Mouse (Mus musculus) megakaryocyte, embryonic 14.5 days (primary cell): Measurements from ENCODE around the gene Zfand4. TPM values are rescaled to one million over a fixed set of nuclear protein-coding genes. Genes with fewer than 3 reads are reported as not detected.
A peak's percentile ranks its signal among the peaks of the same experiment; 100 is the strongest.

Experiments
- H3K27me3 ChIP-seq: replicated peaks from 2 replicates; pipeline ENCODE3; 2012; ENCODE audit warnings: inconsistent platforms
- H3K36me3 ChIP-seq: replicated peaks from 2 replicates; pipeline ENCODE3; 2012; ENCODE audit warnings: low read length, inconsistent platforms, mixed read lengths
- H3K4me1 ChIP-seq: 2 replicates; pipeline ENCODE4 v1.6.1; 2012; ENCODE audit warnings: inconsistent platforms
- H3K4me3 ChIP-seq: replicated peaks from 2 replicates; pipeline ENCODE3; 2012; ENCODE audit warnings: moderate library complexity, mild to moderate bottlenecking, inconsistent platforms
- H3K9me3 ChIP-seq: 2 replicates; pipeline ENCODE4 v1.6.1; 2012; ENCODE audit warnings: inconsistent platforms
- FLI1 ChIP-seq: IDR thresholded peaks from 2 replicates; pipeline ENCODE4 v1.6.1; 2012; ENCODE audit warnings: low read length, inconsistent platforms, mixed read lengths
- GATA1 ChIP-seq: IDR thresholded peaks from 3 replicates; pipeline ENCODE4 v1.6.1; 2012; ENCODE audit warnings: mixed read lengths, low read length, inconsistent platforms, borderline replicate concordance
- polyA plus RNA-seq: library from polyadenylated mRNA; stranded (reverse); fragments of >175 nt; gene quantifications from 2 replicates; pipeline ENCODE4 v1.2.3, GENCODE M21; 2012; ENCODE audit warnings: low replicate concordance; ENCODE audit not compliant: insufficient read depth

The Zfand4 gene
- polyA plus RNA-seq, 1 experiment, result 1.3 TPM

- H3K36me3 ChIP-seq, result peaks cover 21% of the 10 kb centered on the region
- no peak overlapping the region for H3K4me3 ChIP-seq
- TF ChIP-seq FLI1, result no peak
- no peak for TF ChIP-seq GATA1
- no peaks in the 10 kb centered on the region for H3K9me3 ChIP-seq
- H3K4me1 ChIP-seq, result peaks cover 33% of the 10 kb centered on the region
- no peaks in the 10 kb centered on the region for H3K27me3 ChIP-seq
These were observed 103.9 kb downstream of the Zfand4 start for GRCm38 (mm10) chr6:116367971-116368370.

- Histone ChIP-seq H3K9me3 (no peaks in the 10 kb centered on the region), H3K36me3 (peaks cover 17% of the 10 kb centered on the region), H3K4me1 (peaks cover 49% of the 10 kb centered on the region), H3K27me3 (no peaks in the 10 kb centered on the region), H3K4me3 (no peak overlapping the region)
- TF ChIP-seq FLI1 (no peak), GATA1 (no peak)
These were observed 105.8 kb downstream of the Zfand4 start for GRCm38 (mm10) chr6:116369811-116370210.

- no peaks in the 10 kb centered on the region for H3K27me3 ChIP-seq
- H3K4me1 ChIP-seq, result peaks cover 54% of the 10 kb centered on the region
- peak overlapping the region; percentile 42 for H3K4me3 ChIP-seq
- H3K36me3 ChIP-seq, result peaks cover 17% of the 10 kb centered on the region
- no peaks in the 10 kb centered on the region for H3K9me3 ChIP-seq
- TF ChIP-seq GATA1 (no peak), FLI1 (no peak)
These were observed 106.4 kb downstream of the Zfand4 start for GRCm38 (mm10) chr6:116370216-116370976.

- TF ChIP-seq FLI1, result no peak
- TF ChIP-seq GATA1, result no peak
- Histone ChIP-seq H3K4me3 (no peak overlapping the region), H3K27me3 (no peaks in the 10 kb centered on the region), H3K4me1 (peaks cover 57% of the 10 kb centered on the region), H3K36me3 (peaks cover 17% of the 10 kb centered on the region), H3K9me3 (no peaks in the 10 kb centered on the region)
These were observed 107.5 kb downstream of the Zfand4 start for GRCm38 (mm10) chr6:116371500-116371899.

GRCm38 (mm10) chr6:116374136-116374535 is 110.1 kb downstream of the Zfand4 start:
- no peaks in the 10 kb centered on the region for H3K27me3 ChIP-seq
- peaks cover 42% of the 10 kb centered on the region for H3K36me3 ChIP-seq
- H3K4me3 ChIP-seq, result no peak overlapping the region
- TF ChIP-seq FLI1 (no peak), GATA1 (no peak)
- H3K9me3 ChIP-seq, result no peaks in the 10 kb centered on the region
- H3K4me1 ChIP-seq, result peaks cover 58% of the 10 kb centered on the region

GRCm38 (mm10) chr6:116374618-116375017 is 110.6 kb downstream of the Zfand4 start:
- Histone ChIP-seq H3K4me3 (no peak overlapping the region), H3K4me1 (peaks cover 58% of the 10 kb centered on the region), H3K36me3 (peaks cover 46% of the 10 kb centered on the region), H3K27me3 (no peaks in the 10 kb centered on the region), H3K9me3 (no peaks in the 10 kb centered on the region)
- TF ChIP-seq GATA1, result no peak
- TF ChIP-seq FLI1, result no peak

GRCm38 (mm10) chr6:116378892-116379291 is 114.9 kb downstream of the Zfand4 start:
- Histone ChIP-seq H3K9me3 (no peaks in the 10 kb centered on the region), H3K4me1 (peaks cover 48% of the 10 kb centered on the region), H3K36me3 (peaks cover 51% of the 10 kb centered on the region), H3K27me3 (no peaks in the 10 kb centered on the region), H3K4me3 (no peak overlapping the region)
- TF ChIP-seq FLI1, result no peak
- no peak for TF ChIP-seq GATA1

Other genes starting within 250 kb of the Zfand4 start
- 0.58 and 0.97 TPM in 2 replicates for gene Tmcc1, start 70.7 kb upstream of the Zfand4 start, polyA plus RNA-seq
- 5.5 and 10.2 TPM in 2 replicates for gene Washc2, start 56.2 kb upstream of the Zfand4 start, polyA plus RNA-seq
- 3.4 and 8.1 TPM in 2 replicates for gene March8, start 73.8 kb downstream of the Zfand4 start, polyA plus RNA-seq
- 43.4 and 50.4 TPM in 2 replicates for gene Alox5, start 197.0 kb downstream of the Zfand4 start, polyA plus RNA-seq
- gene Olfr211, start 224.9 kb downstream of the Zfand4 start, polyA plus RNA-seq, result 0.44 TPM in 1 of 2 replicates, not detected in the other
- gene Olfr212, start 242.3 kb downstream of the Zfand4 start, polyA plus RNA-seq, result not detected in 2 replicates